Mouse (Mus musculus): Measurements from ENCODE around the gene Tmem230. TPM values are rescaled to one million over a fixed set of nuclear protein-coding genes. Genes with fewer than 3 reads are reported as not detected.

The Tmem230 gene
- polyA plus RNA-seq, 1 experiment, result 227 TPM

- WGBS, result 64% methylated on average over 6 of the region's 6 CpGs
- Histone ChIP-seq H3K27me3 (ENCODE audit: control insufficient read depth, insufficient read depth, low read length) (no peaks in the 10 kb centered on the region), H3K4me1 (ENCODE audit: control insufficient read depth, insufficient read depth, insufficient read length, low read length) (peaks cover 6% of the 10 kb centered on the region), H3K27ac (ENCODE audit: insufficient read depth, low read depth, low read length) (no peak overlapping the region), H3K36me3 (ENCODE audit: control insufficient read depth, insufficient read depth, low read length) (no peaks in the 10 kb centered on the region), H3K4me3 (ENCODE audit: low read depth, low read length) (no peak overlapping the region)
- TF ChIP-seq POLR2A (IDR thresholded peaks at IDR 0.05; ENCODE audit: low read depth, low read length) (no peak), CTCF (IDR thresholded peaks at IDR 0.05; ENCODE audit: extremely low read depth, insufficient read length, insufficient replicate concordance, low read depth, low read length) (no peak)
Observed at GRCm38 (mm10) chr2:132272694-132273389, 25.2 kb upstream of the Tmem230 start.

- Histone ChIP-seq H3K27ac (ENCODE audit: insufficient read depth, low read depth, low read length) (no peak overlapping the region), H3K4me1 (ENCODE audit: control insufficient read depth, insufficient read depth, insufficient read length, low read length) (peaks cover 6% of the 10 kb centered on the region), H3K27me3 (ENCODE audit: control insufficient read depth, insufficient read depth, low read length) (no peaks in the 10 kb centered on the region), H3K36me3 (ENCODE audit: control insufficient read depth, insufficient read depth, low read length) (no peaks in the 10 kb centered on the region), H3K4me3 (ENCODE audit: low read depth, low read length) (no peak overlapping the region)
- 20% methylated on average over 2 of the region's 2 CpGs for WGBS
- no peak for TF ChIP-seq CTCF (IDR thresholded peaks at IDR 0.05; ENCODE audit: extremely low read depth, insufficient read length, insufficient replicate concordance, low read depth, low read length)
- TF ChIP-seq POLR2A (IDR thresholded peaks at IDR 0.05; ENCODE audit: low read depth, low read length), result no peak
Observed at GRCm38 (mm10) chr2:132270331-132270951, 22.8 kb upstream of the Tmem230 start.

GRCm38 (mm10) chr2:132269217-132269616 lies 21.6 kb upstream of the Tmem230 start:
- no peaks in the 10 kb centered on the region for H3K27me3 ChIP-seq (ENCODE audit: control insufficient read depth, insufficient read depth, low read length)
- no peaks in the 10 kb centered on the region for H3K36me3 ChIP-seq (ENCODE audit: control insufficient read depth, insufficient read depth, low read length)
- H3K27ac ChIP-seq (ENCODE audit: insufficient read depth, low read depth, low read length), result no peak overlapping the region
- no peak overlapping the region for H3K4me3 ChIP-seq (ENCODE audit: low read depth, low read length)
- TF ChIP-seq CTCF (IDR thresholded peaks at IDR 0.05; ENCODE audit: extremely low read depth, insufficient read length, insufficient replicate concordance, low read depth, low read length) (no peak), POLR2A (IDR thresholded peaks at IDR 0.05; ENCODE audit: low read depth, low read length) (no peak)
- H3K4me1 ChIP-seq (ENCODE audit: control insufficient read depth, insufficient read depth, insufficient read length, low read length), result peaks cover 13% of the 10 kb centered on the region
- WGBS, result 65% methylated on average over 3 of the region's 3 CpGs

- no peak overlapping the region for H3K4me3 ChIP-seq (ENCODE audit: low read depth, low read length)
- TF ChIP-seq CTCF (IDR thresholded peaks at IDR 0.05; ENCODE audit: extremely low read depth, insufficient read length, insufficient replicate concordance, low read depth, low read length) (no peak), POLR2A (IDR thresholded peaks at IDR 0.05; ENCODE audit: low read depth, low read length) (no peak)
- WGBS, result 87% methylated on average over 3 of the region's 3 CpGs
- no peaks in the 10 kb centered on the region for H3K27me3 ChIP-seq (ENCODE audit: control insufficient read depth, insufficient read depth, low read length)
- peaks cover 13% of the 10 kb centered on the region for H3K4me1 ChIP-seq (ENCODE audit: control insufficient read depth, insufficient read depth, insufficient read length, low read length)
- H3K27ac ChIP-seq (ENCODE audit: insufficient read depth, low read depth, low read length), result no peak overlapping the region
- H3K36me3 ChIP-seq (ENCODE audit: control insufficient read depth, insufficient read depth, low read length), result no peaks in the 10 kb centered on the region
Observed at GRCm38 (mm10) chr2:132266086-132266485, 18.5 kb upstream of the Tmem230 start.

- H3K27me3 ChIP-seq (ENCODE audit: control insufficient read depth, insufficient read depth, low read length), result no peaks in the 10 kb centered on the region
- no peaks in the 10 kb centered on the region for H3K36me3 ChIP-seq (ENCODE audit: control insufficient read depth, insufficient read depth, low read length)
- no peak overlapping the region for H3K27ac ChIP-seq (ENCODE audit: insufficient read depth, low read depth, low read length)
- no peak overlapping the region for H3K4me3 ChIP-seq (ENCODE audit: low read depth, low read length)
- peaks cover 8% of the 10 kb centered on the region for H3K4me1 ChIP-seq (ENCODE audit: control insufficient read depth, insufficient read depth, insufficient read length, low read length)
- TF ChIP-seq POLR2A (IDR thresholded peaks at IDR 0.05; ENCODE audit: low read depth, low read length), result no peak
- 67% methylated on average over 9 of the region's 9 CpGs for WGBS
Observed at GRCm38 (mm10) chr2:132265196-132265595, 17.6 kb upstream of the Tmem230 start.

- 8% methylated on average over 6 of the region's 6 CpGs for WGBS
- H3K4me1 ChIP-seq (ENCODE audit: control insufficient read depth, insufficient read depth, insufficient read length, low read length), result peaks cover 8% of the 10 kb centered on the region
- no peaks in the 10 kb centered on the region for H3K27me3 ChIP-seq (ENCODE audit: control insufficient read depth, insufficient read depth, low read length)
- no peaks in the 10 kb centered on the region for H3K36me3 ChIP-seq (ENCODE audit: control insufficient read depth, insufficient read depth, low read length)
- peak overlapping the region; percentile 48; the same call in 1 of the 2 replicates for H3K27ac ChIP-seq (ENCODE audit: insufficient read depth, low read depth, low read length)
- TF ChIP-seq POLR2A (IDR thresholded peaks at IDR 0.05; ENCODE audit: low read depth, low read length), result no peak
- no peak for TF ChIP-seq CTCF (IDR thresholded peaks at IDR 0.05; ENCODE audit: extremely low read depth, insufficient read length, insufficient replicate concordance, low read depth, low read length)
- peak overlapping the region; percentile 80 for H3K4me3 ChIP-seq (ENCODE audit: low read depth, low read length)
Observed at GRCm38 (mm10) chr2:132264266-132264710, 16.7 kb upstream of the Tmem230 start.

GRCm38 (mm10) chr2:132263421-132264265 lies 16.0 kb upstream of the Tmem230 start:
- TF ChIP-seq POLR2A (IDR thresholded peaks at IDR 0.05; ENCODE audit: low read depth, low read length) (no peak), CTCF (IDR thresholded peaks at IDR 0.05; ENCODE audit: extremely low read depth, insufficient read length, insufficient replicate concordance, low read depth, low read length) (no peak)
- Histone ChIP-seq H3K4me3 (ENCODE audit: low read depth, low read length) (peak overlapping the region; percentile 80), H3K4me1 (ENCODE audit: control insufficient read depth, insufficient read depth, insufficient read length, low read length) (peaks cover 8% of the 10 kb centered on the region), H3K36me3 (ENCODE audit: control insufficient read depth, insufficient read depth, low read length) (no peaks in the 10 kb centered on the region), H3K27me3 (ENCODE audit: control insufficient read depth, insufficient read depth, low read length) (no peaks in the 10 kb centered on the region), H3K27ac (ENCODE audit: insufficient read depth, low read depth, low read length) (peak overlapping the region; percentile 48)
- under 1% methylated on average over 47 of the region's 47 CpGs for WGBS

All from small intestine, adult 2 months (tissue).